Mouse (Mus musculus): ENCODE results near the gene Rbm20.
"Not testable (repeated sequence)": the region's sequence is repeated elsewhere in the genome, so short reads cannot be mapped to it uniquely, and the experiment has no call there.

The Rbm20 gene

DNA sequence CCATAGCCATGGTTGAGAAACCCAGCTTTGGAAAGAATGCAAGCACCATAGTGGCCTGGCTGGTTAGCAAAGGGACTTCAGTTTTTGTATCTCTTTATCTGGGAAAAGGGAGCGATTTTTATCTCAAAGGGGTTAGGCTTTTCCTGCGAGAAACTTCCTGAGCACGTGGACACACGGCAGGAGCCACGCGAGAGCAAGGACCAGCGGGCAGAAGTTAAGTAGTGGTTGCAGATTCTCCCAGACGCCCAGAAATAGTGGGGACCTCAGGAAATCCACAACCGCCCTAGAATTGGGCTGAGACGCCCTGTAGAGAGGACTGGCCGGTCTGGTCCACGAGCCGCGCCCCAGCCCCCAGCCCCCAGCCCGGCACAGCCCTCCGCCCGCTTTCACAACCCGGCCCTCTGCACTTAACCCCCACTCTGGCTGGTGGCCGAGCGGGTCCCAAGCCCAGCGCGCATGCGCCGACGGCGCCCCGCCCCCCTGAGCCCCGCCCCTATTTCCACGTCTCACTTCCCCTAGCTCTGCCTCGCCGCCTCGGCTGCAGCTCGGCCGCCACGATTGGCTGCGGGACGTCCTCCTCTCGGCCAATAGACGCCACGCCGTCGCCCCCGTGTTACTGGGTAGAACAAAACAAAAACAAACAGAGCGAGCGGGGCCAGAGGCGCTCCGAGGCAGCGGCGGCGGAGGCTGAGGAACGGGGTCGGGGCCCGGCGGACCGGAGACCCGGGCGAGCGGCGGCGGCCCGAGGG is 225.8 kb downstream of the Rbm20 start:
- peak; percentile 89 to 95 for DNase-seq (ENCODE audit: low spot score in 2 of 2)

DNA sequence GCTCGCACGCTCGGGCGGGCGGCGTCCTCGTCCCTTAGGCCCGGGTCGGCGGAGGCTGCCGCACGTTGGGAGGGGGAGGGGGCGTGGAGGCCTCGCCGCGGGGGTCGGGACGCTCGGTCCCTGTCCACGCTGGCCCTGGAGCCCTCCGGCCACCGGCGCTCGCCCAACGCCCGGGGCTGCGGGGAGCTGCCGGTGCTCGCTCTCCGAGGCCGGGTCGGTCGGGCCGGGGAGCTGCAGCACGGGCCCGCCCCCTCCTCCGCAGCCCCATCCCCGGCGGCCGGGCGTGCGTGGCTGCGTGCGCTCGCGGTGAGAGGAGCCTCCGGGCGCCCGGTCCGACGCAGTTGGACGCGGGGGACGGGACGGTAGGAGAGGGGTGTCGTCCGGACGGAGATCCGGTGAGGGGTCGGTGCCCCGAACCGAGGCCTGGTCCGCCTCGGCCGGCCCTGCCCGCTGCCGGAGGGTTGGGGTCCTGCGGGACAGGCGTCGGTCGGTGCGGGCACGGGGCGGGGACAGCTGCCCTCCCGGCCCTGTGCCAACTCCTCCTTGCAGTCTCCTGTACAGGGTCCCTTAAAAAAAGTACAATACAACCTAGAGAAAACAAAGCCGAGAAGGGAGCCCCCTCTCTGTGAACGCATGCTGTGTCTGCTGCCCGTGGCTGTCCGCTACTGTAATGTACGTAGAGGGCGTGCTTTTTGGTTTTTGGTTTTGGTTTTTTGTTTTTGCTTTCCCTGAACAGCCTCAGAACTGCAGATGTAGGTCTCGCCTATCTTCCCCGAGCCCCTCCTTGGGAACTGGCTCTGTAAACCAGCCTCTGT is 226.6 kb downstream of the Rbm20 start:
- peak; percentile 64 to 68 for DNase-seq (ENCODE audit: low spot score in 2 of 2)

DNA sequence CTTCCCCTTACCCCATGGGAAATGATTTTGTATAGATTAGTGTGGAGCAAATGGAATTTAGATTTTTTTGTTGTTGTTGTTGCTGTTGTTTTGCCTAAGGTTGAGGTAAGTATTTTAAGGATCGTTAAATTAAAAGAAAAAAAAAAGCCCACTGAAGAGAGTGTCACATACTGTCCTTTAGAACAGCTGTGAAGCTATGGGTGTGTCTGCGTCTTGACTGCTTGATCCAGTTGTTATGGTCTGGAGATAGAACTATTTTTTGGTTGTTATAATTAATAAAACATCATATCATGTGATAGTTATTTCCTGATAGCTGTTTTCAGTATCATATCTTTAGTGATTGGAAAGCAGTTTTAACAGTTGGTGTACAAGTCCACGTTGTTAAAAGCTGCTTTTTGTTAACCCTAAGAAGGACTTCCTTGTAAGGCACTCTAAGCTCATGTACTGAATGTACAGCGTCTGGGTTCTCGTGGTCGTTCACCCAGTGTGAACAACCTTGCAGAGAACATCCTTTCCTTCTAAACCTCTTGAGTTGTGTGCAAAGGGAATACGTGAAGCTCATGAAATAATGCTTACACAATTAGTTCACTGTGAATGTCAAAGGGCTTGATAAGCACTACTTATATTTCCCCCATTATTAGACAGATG is 227.9 kb downstream of the Rbm20 start:
- DNase-seq (ENCODE audit: low spot score in 2 of 2) = no peak

DNA sequence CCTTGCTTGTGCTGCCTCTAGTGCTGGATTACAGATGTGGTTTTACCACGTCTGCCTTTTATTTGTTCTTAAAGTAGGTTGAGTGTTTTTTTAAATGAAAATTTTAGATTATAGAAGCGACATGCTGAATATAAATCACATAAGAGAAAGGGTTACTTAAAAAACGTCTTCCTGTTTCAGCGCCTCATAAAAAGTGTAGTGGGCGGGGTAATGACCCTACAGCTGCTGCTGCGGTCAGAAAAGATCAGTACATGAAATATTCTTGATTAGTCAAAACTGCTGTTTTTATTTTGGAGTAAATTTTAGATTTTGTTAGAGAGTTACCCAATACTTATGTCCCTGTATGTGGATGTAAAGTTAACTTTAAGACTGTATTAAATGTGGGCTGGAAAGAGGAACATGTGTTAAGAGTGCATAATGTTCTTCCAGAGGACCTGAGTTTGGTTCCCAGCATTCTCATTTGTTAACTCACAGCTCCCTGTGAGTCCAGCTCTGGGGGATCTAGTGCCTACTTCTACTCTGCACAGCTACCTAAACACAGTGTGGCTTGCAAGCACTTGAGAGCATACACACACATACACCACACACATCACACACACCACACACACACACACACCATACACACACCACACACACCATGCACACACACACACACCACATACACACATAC is 229.1 kb downstream of the Rbm20 start:
- no peak for DNase-seq (ENCODE audit: low spot score in 2 of 2)

DNA sequence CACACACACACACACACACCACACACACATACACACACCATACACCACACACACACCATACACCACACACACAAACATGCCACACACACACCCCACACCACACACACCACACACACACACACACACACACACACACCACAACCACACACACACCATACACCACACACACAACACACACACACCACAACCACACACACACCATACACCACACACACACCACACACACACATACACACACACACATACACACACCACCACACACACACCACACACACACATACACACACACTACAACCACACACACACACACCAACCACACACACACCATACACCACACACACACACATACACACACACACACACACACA is 229.6 kb downstream of the Rbm20 start:
- not testable (repeated sequence) for DNase-seq (ENCODE audit: low spot score in 2 of 2)

- no peak for DNase-seq (ENCODE audit: low spot score in 2 of 2)
Measured at GRCm38 (mm10) chr19:53914950-53915349, 237.8 kb downstream of the Rbm20 start.
